In the genomic region with DNA sequence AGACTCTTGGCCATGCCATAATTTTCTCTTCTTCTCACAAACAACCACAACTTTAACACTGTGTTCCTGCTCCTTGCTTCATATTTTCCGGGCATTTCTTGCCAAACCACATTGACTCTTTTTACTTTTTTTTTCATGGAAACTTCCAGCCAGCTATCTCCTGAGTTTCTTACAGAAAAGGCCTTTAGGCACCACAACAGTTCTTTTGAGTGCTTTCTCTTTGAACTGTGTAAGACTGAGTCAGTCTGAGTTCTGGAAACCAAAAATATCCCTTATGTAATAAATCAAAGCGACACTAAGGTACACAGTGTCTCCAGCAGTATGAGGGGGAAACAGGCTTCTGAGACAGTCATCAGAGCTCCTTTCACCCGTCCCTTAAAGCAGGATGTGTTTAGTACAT, we compare ENCODE assay signal across 8 mouse cellular contexts.
DNase-seq lines count a peak whose midpoint lies in the region.
"Had no signal": no experiment of that assay in that cellular context is flagged by ENCODE, and none has a peak within 500 bp of the region (broad histone marks: within the 10 kb centered on the region; RNA-seq: fewer than 3 reads in every experiment).

No protein-coding gene starts in this region.

- peak; percentile 36 to 57 for DNase-seq in heart, adult 9 months (ENCODE audit: low spot score in 2 of 2)
- DNase-seq in heart, postnatal 4 days, result no peak
- DNase-seq in lung, postnatal 25 days (ENCODE audit: low spot score), result peak; percentile 0
- DNase-seq in lung, adult 18-20 months, result no peak
- peak; percentile 9 for DNase-seq in gonadal fat pad, adult 2 months (ENCODE audit: low read depth)
- peak; percentile 58 for DNase-seq in telencephalon, adult 2 months (ENCODE audit: low read depth, low spot score)
- no peak for DNase-seq in cerebellum, postnatal 36 days
- DNase-seq: thymus, adult 2 months had no signal

Comparison
In these comparisons a context has a peak if more than half of its experiments do, and no peak if none do; other contexts are left out.
1. DNase-seq: peak in heart, adult 9 months (2 of 2), lung, postnatal 25 days (single experiment), gonadal fat pad, adult 2 months (single experiment) and telencephalon, adult 2 months (single experiment); none in heart, postnatal 4 days (single experiment), lung, adult 18-20 months (0 of 2) and cerebellum, postnatal 36 days (0 of 2).